Mouse (Mus musculus) cerebellum, postnatal 25 days (tissue): ENCODE data around the gene Rcor1.
A peak's percentile ranks its signal among the peaks of the same experiment; 100 is the strongest.
"Not testable (repeated sequence)": the region's sequence is repeated elsewhere in the genome, so short reads cannot be mapped to it uniquely, and the experiment has no call there.

Source experiments
- DNase-seq, 2 experiments: peaks; one replicate each; pipeline ENCODE4 v3.0.0; 2021; ENCODE audit warnings: mixed read lengths in 2 of 2

Gene Rcor1

GRCm38 (mm10) chr12:111028176-111029167, 10.7 kb upstream of the Rcor1 start:
- DNase-seq: no peak

GRCm38 (mm10) chr12:111029291-111029890, 9.8 kb upstream of the Rcor1 start:
- DNase-seq: no peak

GRCm38 (mm10) chr12:111032839-111033238, 6.3 kb upstream of the Rcor1 start:
- DNase-seq: no peak

GRCm38 (mm10) chr12:111035182-111035824, 3.8 kb upstream of the Rcor1 start:
- no peak for DNase-seq

- no peak for DNase-seq
These were observed 2.9 kb upstream of the Rcor1 start for GRCm38 (mm10) chr12:111036198-111036775.

GRCm38 (mm10) chr12:111037241-111038180, 1.6 kb upstream of the Rcor1 start:
- peak; percentile 31 to 38 for DNase-seq

GRCm38 (mm10) chr12:111038231-111038975, 748 bp upstream of the Rcor1 start:
- peak; percentile 68 to 70 for DNase-seq

GRCm38 (mm10) chr12:111039771-111040530, 800 bp downstream of the Rcor1 start:
- peak; percentile 66 to 72 for DNase-seq

GRCm38 (mm10) chr12:111040531-111040860, 1.3 kb downstream of the Rcor1 start:
- DNase-seq: no peak

- peak in 1 of 2 experiments; percentile 44 for DNase-seq
These were observed 2.0 kb downstream of the Rcor1 start for GRCm38 (mm10) chr12:111041196-111041595.

GRCm38 (mm10) chr12:111042365-111042764, 3.2 kb downstream of the Rcor1 start:
- DNase-seq: no peak

GRCm38 (mm10) chr12:111044880-111045279, 5.7 kb downstream of the Rcor1 start:
- DNase-seq: no peak

GRCm38 (mm10) chr12:111046866-111047265, 7.7 kb downstream of the Rcor1 start:
- DNase-seq: no peak

- DNase-seq: no peak
These were observed 9.1 kb downstream of the Rcor1 start for GRCm38 (mm10) chr12:111048201-111048600.

GRCm38 (mm10) chr12:111050256-111050655, 11.1 kb downstream of the Rcor1 start:
- DNase-seq: no peak

- no peak for DNase-seq
These were observed 24.2 kb downstream of the Rcor1 start for GRCm38 (mm10) chr12:111063361-111063760.

- DNase-seq: no peak
These were observed 25.1 kb downstream of the Rcor1 start for GRCm38 (mm10) chr12:111064220-111064619.

- DNase-seq: no peak
These were observed 26.2 kb downstream of the Rcor1 start for GRCm38 (mm10) chr12:111065330-111065729.

GRCm38 (mm10) chr12:111067816-111068215, 28.7 kb downstream of the Rcor1 start:
- DNase-seq: no peak

- not testable (repeated sequence) for DNase-seq
These were observed 30.1 kb downstream of the Rcor1 start for GRCm38 (mm10) chr12:111069299-111069698.
